Mouse (Mus musculus): ENCODE data around the gene Cdk9.
A peak's percentile ranks its signal among the peaks of the same experiment; 100 is the strongest.

Gene Cdk9

DNA sequence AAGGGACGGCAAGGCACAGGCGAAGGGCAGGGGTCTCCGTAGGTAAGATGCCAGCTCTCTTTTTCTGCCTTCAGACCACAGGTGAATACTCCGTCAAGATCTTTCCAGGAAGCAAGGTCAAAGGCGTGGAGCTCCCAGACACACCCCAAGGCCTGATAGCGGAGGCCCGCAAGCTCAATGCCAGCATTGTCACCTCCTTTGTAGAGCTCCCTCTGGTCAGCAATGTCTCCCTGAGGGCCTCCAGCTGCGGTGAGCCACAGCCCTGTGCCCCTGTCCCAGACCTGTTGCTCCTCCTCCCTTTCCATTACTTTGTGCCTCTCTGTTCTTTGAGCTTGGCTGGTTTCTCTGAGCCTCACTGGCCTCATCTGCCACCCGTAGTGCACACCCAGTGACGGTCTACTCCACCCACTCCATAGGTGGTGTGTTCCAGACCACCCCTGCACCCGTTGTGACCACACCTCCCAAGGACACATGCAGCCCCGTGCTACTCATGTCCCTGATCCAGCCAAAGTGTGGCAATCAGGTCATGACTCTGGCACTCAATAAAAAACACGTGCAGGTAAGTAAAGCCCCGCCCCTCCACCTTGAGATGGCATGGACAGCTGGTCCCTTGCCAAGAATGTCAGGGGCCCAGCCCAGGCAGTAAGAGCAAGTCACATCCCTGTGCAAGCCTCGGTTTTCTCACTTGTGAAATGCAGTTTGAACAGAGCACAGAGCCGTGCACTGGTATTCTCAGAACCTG is 39.5 kb downstream of the Cdk9 start:
- DNase-seq, result peak; percentile 89

GRCm38 (mm10) chr2:32671907-32672595 is 40.8 kb downstream of the Cdk9 start:
- DNase-seq, result no peak

DNA sequence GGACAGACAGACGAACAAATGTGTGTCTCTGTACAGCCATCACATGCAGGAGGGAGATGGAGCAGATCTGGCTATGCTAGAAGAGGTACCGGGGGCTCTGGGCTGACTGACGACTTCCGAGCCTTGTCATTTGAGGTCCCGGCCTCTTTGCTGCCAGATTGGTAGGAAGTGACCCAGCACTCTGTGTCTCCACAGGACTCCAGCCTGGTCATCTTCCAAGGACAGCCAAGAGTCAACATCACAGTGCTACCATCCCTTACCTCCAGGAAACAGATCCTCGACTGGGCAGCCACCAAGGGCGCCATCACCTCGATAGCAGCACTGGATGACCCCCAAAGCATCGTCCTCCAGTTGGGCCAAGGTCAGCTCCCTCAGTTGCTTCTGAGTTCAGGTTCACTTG is 41.7 kb downstream of the Cdk9 start:
- DNase-seq, result peak; percentile 90

GRCm38 (mm10) chr2:32669876-32670275 is 43.0 kb downstream of the Cdk9 start:
- peak; percentile 83 for DNase-seq

DNA sequence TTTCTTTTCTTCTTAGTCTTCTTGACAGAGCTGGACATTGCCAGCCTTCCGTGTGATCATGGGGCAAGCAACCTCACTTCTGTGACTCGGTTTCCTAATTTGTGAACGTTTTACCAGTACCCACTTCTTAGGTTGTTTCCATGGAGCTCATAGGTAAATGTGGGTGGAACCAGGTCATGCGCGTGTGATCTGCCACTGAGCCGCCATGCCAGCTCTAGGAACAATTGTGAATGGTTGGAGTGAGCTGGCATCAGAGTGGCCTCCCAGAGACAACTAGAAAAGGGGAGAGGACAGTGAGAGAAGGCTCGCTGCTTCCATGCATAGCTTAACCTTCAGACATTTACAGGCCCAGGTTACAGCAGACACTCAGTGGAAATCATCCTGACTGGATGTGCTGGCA is 44.7 kb downstream of the Cdk9 start:
- DNase-seq, result no peak

- DNase-seq, result peak; percentile 94
These were observed 45.1 kb downstream of the Cdk9 start for GRCm38 (mm10) chr2:32667775-32668174.

DNA sequence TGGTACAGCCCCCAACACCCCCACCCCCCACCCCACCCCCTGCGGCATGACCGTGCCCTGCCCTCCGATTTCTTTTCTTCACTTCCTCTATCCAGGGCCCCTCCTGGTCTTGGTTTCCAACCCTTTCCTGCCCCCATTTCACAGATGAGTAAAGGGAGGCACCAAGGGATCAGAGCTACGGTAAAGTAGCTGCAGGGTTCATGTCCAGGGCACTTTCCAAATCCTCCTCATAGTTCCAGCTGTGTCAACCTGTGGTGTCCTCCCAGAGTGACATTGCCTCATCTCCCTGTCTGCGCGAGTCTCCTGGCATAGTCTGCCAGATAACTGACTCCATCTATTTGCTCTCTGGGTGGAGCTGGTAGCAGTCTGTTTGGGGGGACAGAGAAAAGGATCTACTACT is 47.0 kb downstream of the Cdk9 start:
- peak; percentile 92 for DNase-seq

- DNase-seq, result peak; percentile 94
These were observed 47.5 kb downstream of the Cdk9 start for GRCm38 (mm10) chr2:32665345-32665744.

- DNase-seq, result no peak
These were observed 50.6 kb downstream of the Cdk9 start for GRCm38 (mm10) chr2:32662291-32662690.

- peak; percentile 99 for DNase-seq
These were observed 51.3 kb downstream of the Cdk9 start for GRCm38 (mm10) chr2:32661509-32662107.

DNA sequence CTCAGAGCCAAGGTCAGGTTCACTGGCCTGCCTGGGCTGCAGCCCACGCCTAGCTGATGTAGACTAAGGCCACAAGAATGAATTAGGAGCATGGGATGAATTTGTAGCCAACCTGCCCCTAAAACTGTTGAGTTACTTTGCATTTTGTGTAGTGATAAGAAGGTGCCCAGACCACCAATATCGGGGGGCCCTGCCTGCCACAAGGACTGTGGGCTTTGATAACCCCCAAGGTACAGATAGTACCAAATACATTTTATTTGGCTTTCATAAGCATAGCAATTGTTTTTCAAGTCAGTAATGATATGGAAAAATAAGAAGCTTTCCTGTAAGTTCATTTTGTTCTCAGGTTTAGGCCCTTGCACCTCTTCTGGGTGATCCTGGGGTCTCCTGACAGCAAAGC is 54.0 kb downstream of the Cdk9 start:
- no peak for DNase-seq

- peak; percentile 99 for DNase-seq
These were observed 57.0 kb downstream of the Cdk9 start for GRCm38 (mm10) chr2:32655826-32656225.

All from heart, adult 11 months (tissue).